ENCODE assay signal across 16 mouse cellular contexts in the genomic region with DNA sequence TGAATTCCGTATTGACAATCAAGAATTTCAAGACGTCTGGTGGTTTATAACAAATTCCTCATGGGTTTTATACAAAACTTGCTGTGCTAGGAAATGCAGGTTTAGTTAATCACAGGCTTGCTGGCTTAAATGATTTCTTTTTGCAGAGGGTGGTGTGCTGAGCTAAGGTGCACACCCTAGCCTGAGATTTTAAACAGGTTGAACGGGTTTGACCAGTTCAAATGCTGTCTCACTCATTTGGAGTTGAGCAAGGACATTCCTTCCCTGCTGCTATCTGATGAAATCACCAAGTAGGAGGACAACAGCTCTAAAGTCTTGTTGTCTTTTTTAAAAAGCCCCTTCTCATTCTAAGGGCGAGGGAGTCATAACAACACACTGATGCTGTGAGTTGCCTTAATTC.
DNase-seq lines count a peak whose midpoint lies in the region; ATAC-seq and TF ChIP-seq lines count a peak whose summit lies in the region.
"Had no signal": no experiment of that assay in that cellular context is flagged by ENCODE, and none has a peak within 500 bp of the region (broad histone marks: within the 10 kb centered on the region; RNA-seq: fewer than 3 reads in every experiment).

No protein-coding gene starts in this region.

- intact Hi-C loops in heart, adult 2 months (cut with DNase I), result no loop called here

- no peaks in the 10 kb centered on the region for H3K9me3 ChIP-seq in lung, embryonic 14.5 days (ENCODE audit: low read depth, low read length)
- H3K9me3 ChIP-seq in stomach, postnatal 0 days (ENCODE audit: control insufficient read depth, low read length), result no peaks in the 10 kb centered on the region
- H3K9me3 ChIP-seq: liver, embryonic 12.5 days had no signal

- no peak overlapping the region for H3K4me2 ChIP-seq in lung, embryonic 14.5 days
- no peak overlapping the region for H3K4me2 ChIP-seq in stomach, postnatal 0 days (replicated peaks; ENCODE audit: low read depth)
- H3K4me2 ChIP-seq: heart, embryonic 11.5 days; liver, embryonic 12.5 days had no signal

- H3K9ac ChIP-seq in lung, embryonic 14.5 days, result no peak overlapping the region
- H3K9ac ChIP-seq in stomach, postnatal 0 days (ENCODE audit: low read length), result no peak overlapping the region
- H3K9ac ChIP-seq in heart, adult 2 months (ENCODE audit: low read depth, low read length), result no peak overlapping the region
- H3K9ac ChIP-seq: liver, embryonic 12.5 days had no signal

- peak; percentile 92 for TF ChIP-seq EP300 in stomach, postnatal 0 days (optimal IDR thresholded peaks at IDR 0.05)
- no peak for TF ChIP-seq EP300 in heart, adult 2 months (IDR thresholded peaks at IDR 0.05; ENCODE audit: insufficient read depth, low read depth, low read length)

- H3K79me2 ChIP-seq in heart, adult 2 months (replicated peaks; ENCODE audit: control insufficient read depth, insufficient read depth, low read length), result no peaks in the 10 kb centered on the region

- H3K27ac ChIP-seq in lung, embryonic 14.5 days (ENCODE audit: low read depth), result no peak overlapping the region
- 0 out of 2 replicates have a peak overlapping the region, but pooled peaks have one; percentile 56 for H3K27ac ChIP-seq in stomach, postnatal 0 days (replicated peaks)
- no peak overlapping the region for H3K27ac ChIP-seq in heart, adult 2 months
- H3K27ac ChIP-seq: liver, embryonic 12.5 days had no signal

- no peaks in the 10 kb centered on the region for H3K27me3 ChIP-seq in lung, embryonic 14.5 days (ENCODE audit: insufficient read depth, low read length)
- H3K27me3 ChIP-seq in stomach, postnatal 0 days (ENCODE audit: control insufficient read depth, insufficient read depth, low read length), result no peaks in the 10 kb centered on the region
- H3K27me3 ChIP-seq in heart, adult 2 months (ENCODE audit: control insufficient read depth, insufficient read depth, low read length), result no peaks in the 10 kb centered on the region
- H3K27me3 ChIP-seq: liver, embryonic 12.5 days had no signal

- no peaks in the 10 kb centered on the region for H3K36me3 ChIP-seq in lung, embryonic 14.5 days (ENCODE audit: insufficient read depth)
- H3K36me3 ChIP-seq in stomach, postnatal 0 days (ENCODE audit: control insufficient read depth, insufficient read depth, low read length), result no peaks in the 10 kb centered on the region
- H3K36me3 ChIP-seq in heart, adult 2 months (ENCODE audit: control insufficient read depth, insufficient read depth, low read length), result no peaks in the 10 kb centered on the region
- H3K36me3 ChIP-seq: liver, embryonic 12.5 days had no signal

- peak; percentile 29 for DNase-seq in embryo, embryonic 10 days (ENCODE audit: low spot score)
- no peak for DNase-seq in embryo, embryonic 10.5 days (ENCODE audit: low spot score)
- peak; percentile 40 to 77 for DNase-seq in lung, adult 18-20 months
- no peak for DNase-seq in lung, postnatal 4 days
- peak; percentile 70 for DNase-seq in lung, embryonic 14.5 days
- no peak for DNase-seq in stomach, postnatal 0 days (ENCODE audit: low spot score)
- no peak for DNase-seq in heart, adult 2 months
- DNase-seq in cerebellum, adult 9-11 months, result no peak
- DNase-seq: adrenal gland, postnatal 10 days; cerebellum, adult 9-10 months; gastrocnemius, postnatal 14 days; layer of hippocampus, adult 9-11 months; spleen, adult 18-20 months had no signal

- peak; percentile 77 for ATAC-seq in lung, embryonic 14.5 days (ENCODE audit: insufficient read depth)
- no peak for ATAC-seq in stomach, postnatal 0 days (ENCODE audit: low FRiP score, low TSS enrichment)
- ATAC-seq: forebrain, embryonic 16.5 days; liver, embryonic 12.5 days had no signal

- TF ChIP-seq POLR2A in heart, adult 2 months (IDR thresholded peaks at IDR 0.05; ENCODE audit: insufficient read depth, low read depth, low read length), result no peak

- no peaks in the 10 kb centered on the region for H3K4me1 ChIP-seq in lung, embryonic 14.5 days (ENCODE audit: insufficient read depth)
- H3K4me1 ChIP-seq in stomach, postnatal 0 days (replicated peaks; ENCODE audit: control insufficient read depth, insufficient read depth), result no peaks in the 10 kb centered on the region
- H3K4me1 ChIP-seq in heart, adult 2 months (ENCODE audit: control insufficient read depth, insufficient read depth, low read length), result no peaks in the 10 kb centered on the region
- H3K4me1 ChIP-seq: liver, embryonic 12.5 days had no signal

- 50% methylated on average over 4 of the region's 4 CpGs for WGBS in lung, embryonic 14.5 days
- 38% methylated on average over 4 of the region's 4 CpGs for WGBS in stomach, postnatal 0 days
- WGBS in heart, adult 2 months, result 63% methylated on average over 4 of the region's 4 CpGs

- TF ChIP-seq CTCF in lung, embryonic 14.5 days (IDR thresholded peaks at IDR 0.05; ENCODE audit: low read depth), result no peak
- no peak for TF ChIP-seq CTCF in stomach, postnatal 0 days (IDR thresholded peaks at IDR 0.05; ENCODE audit: low read depth)
- TF ChIP-seq CTCF in heart, adult 2 months (IDR thresholded peaks at IDR 0.05), result no peak

- H3K4me3 ChIP-seq in lung, embryonic 14.5 days (ENCODE audit: low read depth, low read length), result no peak overlapping the region
- no peak overlapping the region for H3K4me3 ChIP-seq in stomach, postnatal 0 days (ENCODE audit: low read depth, low read length)
- H3K4me3 ChIP-seq in heart, adult 2 months, result no peak overlapping the region
- H3K4me3 ChIP-seq: liver, embryonic 12.5 days had no signal

Comparison
In these comparisons a context has a peak if more than half of its experiments do, and no peak if none do; other contexts are left out.
1. DNase-seq: peak in embryo, embryonic 10 days (single experiment), lung, adult 18-20 months (2 of 2) and lung, embryonic 14.5 days (single experiment); none in embryo, embryonic 10.5 days (single experiment), lung, postnatal 4 days (0 of 2), stomach, postnatal 0 days (single experiment), heart, adult 2 months (0 of 2) and cerebellum, adult 9-11 months (single experiment).